Mouse (Mus musculus) lung, postnatal 36 days (tissue): ENCODE data around the gene Plod2.

Source experiments
- DNase-seq: peaks from one replicate; pipeline ENCODE4 v3.0.0; 2022; ENCODE audit warnings: mixed read lengths

Plod2 gene

DNA sequence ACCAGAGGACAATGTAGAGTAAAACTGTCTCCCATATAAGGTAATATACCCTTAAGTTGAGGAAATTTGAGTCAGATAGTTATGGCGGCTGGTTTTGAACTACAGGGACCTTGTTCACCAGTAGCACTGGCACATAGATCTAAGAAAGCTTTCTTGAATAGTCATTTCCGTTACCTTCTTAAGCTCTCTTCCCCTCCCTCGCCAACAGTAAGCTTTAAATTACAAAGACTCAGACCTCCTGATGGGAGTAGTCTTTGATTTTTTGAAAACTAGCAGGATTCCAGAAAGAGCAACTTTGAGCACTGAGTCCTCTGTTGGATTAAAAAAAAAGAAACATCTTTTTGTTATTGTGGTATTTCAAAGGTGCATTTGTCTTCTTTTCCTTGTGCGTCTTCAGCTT, 61.5 kb downstream of the Plod2 start:
- no peak for DNase-seq

DNA sequence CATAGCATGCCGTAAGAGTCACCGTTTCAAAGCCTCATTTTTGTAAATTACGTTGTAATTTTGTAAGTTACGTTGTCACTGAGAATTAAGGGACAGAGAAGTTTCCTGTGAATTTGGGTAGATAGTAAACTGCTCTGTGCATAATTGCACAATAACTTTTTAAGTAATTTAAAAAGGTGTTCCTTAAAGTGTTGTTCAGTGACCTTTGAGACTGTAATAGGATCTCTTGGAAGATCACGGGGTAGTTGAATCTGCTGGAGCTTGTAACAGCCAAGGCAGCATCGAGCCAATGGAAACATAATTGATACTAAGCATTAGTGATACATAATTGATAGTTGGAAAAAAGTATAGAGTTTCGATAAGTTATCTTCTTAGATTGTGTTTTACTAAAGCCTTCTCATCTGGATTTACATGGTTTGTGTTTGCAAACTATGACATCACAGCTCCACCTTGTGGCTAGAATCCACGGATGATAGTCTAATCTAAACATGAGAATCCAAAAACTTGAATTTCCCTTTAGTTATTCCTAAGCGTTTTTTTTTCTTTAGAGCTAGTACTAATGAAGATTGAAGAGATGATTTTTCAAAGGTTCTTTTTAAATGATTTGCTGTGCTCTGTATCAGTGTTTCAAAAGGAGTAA, 68.7 kb downstream of the Plod2 start:
- DNase-seq, result peak; percentile 79

DNA sequence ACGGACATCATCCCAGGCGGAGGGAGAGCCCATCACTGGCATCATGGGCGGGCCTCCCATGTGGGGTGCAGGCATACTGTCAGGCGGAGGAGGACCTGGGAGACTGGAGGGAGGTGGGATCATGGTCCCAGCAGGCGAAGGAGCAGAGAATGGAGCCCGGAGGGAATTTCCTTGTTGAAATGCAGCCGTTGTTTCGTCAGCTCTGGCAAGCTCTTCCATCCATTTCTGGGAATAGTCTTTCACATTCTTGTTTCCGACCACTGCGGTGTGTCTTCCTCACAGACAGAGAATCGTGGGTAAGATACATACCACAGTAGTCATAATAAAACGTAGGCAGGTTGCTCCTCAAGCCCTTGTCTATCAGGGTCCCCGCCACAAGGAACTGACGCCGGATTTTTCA, 70.6 kb downstream of the Plod2 start:
- peak; percentile 18 for DNase-seq

DNA sequence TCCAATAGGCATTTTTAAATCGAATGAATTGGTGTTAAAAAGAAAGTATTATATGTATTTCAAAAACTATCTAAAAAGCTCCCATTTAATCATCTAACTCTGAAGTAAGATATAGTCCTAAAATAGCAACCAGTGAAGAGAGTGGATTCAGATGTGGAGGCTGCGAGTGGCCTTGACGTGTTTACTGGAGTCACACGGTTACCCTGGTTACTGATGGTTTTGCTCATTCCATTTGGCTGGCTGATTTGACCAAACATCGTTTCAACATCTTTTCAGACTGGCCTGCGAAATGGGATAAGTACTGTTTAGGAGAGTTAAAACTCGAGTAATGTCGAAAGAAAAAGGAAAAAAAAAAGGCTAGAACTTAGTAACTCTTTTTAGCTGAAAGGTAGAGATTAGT, 71.2 kb downstream of the Plod2 start:
- DNase-seq, result peak; percentile 47

DNA sequence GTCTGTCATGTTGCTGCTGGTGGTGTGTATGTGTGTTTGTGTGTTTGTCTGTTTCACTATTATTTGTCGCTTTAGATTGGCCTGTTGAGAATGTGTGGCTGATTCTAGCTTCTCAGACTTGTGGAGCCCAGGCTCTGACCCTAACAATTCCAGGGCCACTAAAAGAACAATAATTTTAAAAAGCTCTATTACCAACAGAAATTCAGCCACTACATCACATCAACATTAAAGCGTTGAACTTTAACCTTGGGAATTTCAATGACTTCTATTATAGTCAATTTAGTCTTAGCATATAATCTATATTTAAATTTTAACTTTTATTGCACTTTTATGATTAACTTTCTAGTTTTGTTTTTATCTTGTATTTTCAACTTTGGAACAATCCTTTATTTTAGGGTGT, 74.4 kb downstream of the Plod2 start:
- DNase-seq, result no peak

DNA sequence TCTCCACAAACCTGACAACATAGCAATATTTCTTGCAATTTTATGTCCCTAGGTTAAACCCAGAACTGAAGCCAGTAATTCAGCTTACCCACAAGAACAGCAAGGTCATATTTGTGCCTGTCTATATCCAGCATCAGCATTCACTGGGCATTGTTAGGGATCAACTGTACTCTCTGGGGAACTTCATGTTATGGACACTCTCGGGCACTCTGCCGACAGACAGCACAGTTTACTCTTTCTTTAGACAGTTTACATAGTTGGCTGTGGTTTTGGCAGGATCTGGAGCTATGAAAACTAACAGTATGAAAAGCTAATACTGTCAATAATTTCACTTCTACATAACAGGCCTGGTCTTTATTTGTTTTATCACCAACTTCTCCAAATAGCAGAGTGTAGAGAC, 75.4 kb downstream of the Plod2 start:
- peak; percentile 11 for DNase-seq

DNA sequence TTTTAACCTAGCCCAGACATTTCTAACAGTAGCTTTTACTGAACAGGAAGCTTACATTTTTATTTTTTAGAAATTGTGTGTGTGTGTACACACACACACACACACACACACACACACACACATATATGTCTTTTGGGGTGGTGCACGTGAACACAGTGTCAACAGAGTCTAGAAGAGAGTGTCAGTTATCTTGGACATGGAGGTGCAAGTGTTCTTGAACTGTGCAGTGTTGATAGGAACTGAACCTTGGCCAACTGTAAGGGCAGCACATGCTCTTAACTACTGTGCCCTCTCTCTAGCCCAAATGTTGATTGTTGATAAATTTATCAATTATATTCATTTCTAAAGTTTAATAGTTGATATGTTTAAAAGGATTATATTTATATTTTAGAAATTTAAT, 78.1 kb downstream of the Plod2 start:
- DNase-seq, result no peak

DNA sequence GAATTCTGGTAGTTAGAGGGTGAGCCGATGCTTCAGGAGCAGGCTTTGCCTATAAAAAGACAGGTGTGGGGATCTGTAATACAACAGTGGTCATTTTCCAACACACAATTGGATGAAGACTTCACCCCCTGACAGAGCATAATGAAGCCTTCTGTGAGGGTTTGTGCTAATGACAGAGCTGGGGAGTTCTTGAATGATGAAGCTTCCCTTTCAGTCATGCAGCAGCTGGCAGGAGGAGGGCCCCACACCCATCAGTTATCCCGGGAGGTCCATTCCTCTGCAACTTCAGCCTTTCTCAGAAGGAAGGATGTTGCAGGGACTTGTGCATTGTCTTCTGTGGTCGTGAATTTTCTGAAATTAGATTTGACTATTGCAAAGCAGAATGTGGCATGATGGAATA, 79.2 kb downstream of the Plod2 start:
- DNase-seq, result no peak

DNA sequence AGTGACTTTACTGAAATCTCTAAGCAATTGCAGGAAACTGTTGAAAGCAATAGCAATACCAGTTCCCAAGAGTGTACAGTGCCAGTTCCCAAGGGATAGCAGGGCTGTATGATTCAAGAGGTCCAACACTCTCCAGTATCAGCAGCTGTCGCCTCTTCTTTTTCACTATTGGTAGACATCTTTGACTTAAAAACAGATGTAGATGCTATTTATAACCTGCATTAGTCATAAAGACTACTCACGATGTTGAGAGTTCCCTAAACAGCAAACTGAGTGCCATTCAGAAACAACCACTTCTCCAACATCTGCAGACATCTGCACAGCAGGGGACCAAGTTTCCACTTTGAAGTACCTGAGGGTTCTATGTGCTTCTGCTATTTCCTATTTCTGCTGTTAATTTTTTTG, 79.9 kb downstream of the Plod2 start:
- no peak for DNase-seq

DNA sequence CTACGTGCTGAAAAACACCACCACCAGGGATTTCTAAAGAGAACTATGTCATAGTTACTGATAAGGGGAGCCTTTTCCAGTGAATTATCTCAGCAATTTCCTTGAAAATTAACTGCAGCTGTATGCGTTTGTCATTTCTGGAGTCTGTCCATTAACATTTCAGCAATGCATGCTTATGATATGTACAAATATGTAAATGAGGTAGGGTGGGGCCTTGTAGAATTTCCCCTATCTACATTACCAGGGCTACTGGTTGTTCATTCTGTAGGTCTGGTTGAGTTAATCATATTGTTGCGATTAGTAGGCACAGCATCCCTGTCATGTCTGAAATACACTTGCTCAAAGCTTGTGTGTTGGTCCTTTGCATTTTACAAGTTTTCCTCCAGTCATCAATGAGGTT, 92.8 kb downstream of the Plod2 start:
- no peak for DNase-seq

DNA sequence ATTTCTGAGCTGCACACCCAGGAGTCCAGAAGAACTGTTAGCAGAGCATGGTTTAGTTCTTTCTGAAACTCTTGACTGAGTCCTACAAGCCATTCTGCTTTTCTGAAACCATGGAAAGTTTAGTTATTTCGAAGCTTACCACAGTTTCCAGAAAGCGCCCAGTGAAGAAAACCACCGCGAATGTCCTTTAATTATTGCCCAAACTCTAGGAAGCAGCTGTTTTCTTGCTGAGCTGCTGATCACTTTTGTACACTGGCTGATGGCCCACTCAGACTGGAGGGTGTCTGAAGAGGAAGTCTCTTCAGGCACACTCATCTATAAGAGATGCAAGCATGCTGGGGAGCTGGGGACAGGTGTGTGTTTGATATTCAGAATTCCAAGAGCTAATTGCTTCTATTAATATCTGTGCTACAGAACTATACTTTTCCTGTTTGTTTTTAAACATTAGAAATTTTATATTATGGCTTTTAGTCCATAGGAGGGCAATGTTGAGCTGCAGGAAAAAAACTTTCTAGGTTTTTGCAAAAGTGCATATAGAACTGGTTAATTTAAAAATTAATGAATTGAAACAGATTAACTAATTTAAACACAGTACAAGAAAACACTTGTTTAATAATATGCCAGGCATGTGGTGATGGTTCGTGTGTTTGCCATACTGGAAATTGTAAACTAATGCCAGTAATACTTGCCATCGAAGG, 97.3 kb downstream of the Plod2 start:
- no peak for DNase-seq

DNA sequence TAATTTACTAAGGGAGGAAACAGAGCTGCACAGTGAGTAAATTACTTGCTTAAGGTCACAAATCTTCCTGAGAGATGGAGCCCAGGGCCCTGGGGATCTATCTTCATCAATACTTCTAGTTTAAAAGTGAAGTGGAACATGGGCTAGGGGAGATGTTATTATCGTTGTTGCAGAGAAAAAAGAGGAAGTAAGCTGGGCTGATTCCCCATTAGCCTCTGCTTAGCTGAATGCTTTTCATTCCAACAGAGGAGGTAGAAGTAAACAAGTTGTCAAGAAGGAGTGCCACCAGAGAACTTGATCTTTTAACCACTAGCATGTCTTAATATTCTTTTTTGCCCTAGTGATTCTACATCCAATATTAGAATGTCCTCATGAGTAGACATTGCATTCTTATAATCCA, 99.7 kb downstream of the Plod2 start:
- DNase-seq, result no peak
